Mouse (Mus musculus): ENCODE measurements around the gene Ebf1. TPM values are rescaled to one million over a fixed set of nuclear protein-coding genes. Genes with fewer than 3 reads are reported as not detected.

Ebf1 gene
- polyA plus RNA-seq, 1 experiment from 2014 or later: 43.7 TPM

- no peak overlapping the region for H3K27ac ChIP-seq (ENCODE audit: low read length)
- 76% methylated on average over 3 of the region's 3 CpGs for WGBS
- no peak overlapping the region for H3K4me2 ChIP-seq (ENCODE audit: low read length)
- H3K27me3 ChIP-seq (replicated peaks; ENCODE audit: control insufficient read depth, insufficient read depth, low read length): peaks cover 59% of the 10 kb centered on the region
- no peak overlapping the region for H3K9ac ChIP-seq (replicated peaks; ENCODE audit: low read depth, low read length)
- no peak overlapping the region for H3K4me3 ChIP-seq (replicated peaks; ENCODE audit: low read length)
- ATAC-seq: no peak
- H3K9me3 ChIP-seq (ENCODE audit: control insufficient read depth, low read length): no peaks in the 10 kb centered on the region; the same call in 1 of the 2 replicates
- H3K36me3 ChIP-seq (ENCODE audit: control insufficient read depth, insufficient read depth): no peaks in the 10 kb centered on the region
- no peaks in the 10 kb centered on the region for H3K4me1 ChIP-seq (replicated peaks; ENCODE audit: control insufficient read depth, insufficient read depth, low read length)
Observed at GRCm38 (mm10) chr11:44774411-44774810, 157.3 kb downstream of the Ebf1 start.

GRCm38 (mm10) chr11:44775549-44775948, 158.4 kb downstream of the Ebf1 start:
- Histone ChIP-seq H3K27me3 (replicated peaks; ENCODE audit: control insufficient read depth, insufficient read depth, low read length) (peaks cover 69% of the 10 kb centered on the region), H3K36me3 (ENCODE audit: control insufficient read depth, insufficient read depth) (no peaks in the 10 kb centered on the region), H3K4me3 (replicated peaks; ENCODE audit: low read length) (no peak overlapping the region), H3K9ac (replicated peaks; ENCODE audit: low read depth, low read length) (no peak overlapping the region), H3K4me1 (replicated peaks; ENCODE audit: control insufficient read depth, insufficient read depth, low read length) (no peaks in the 10 kb centered on the region), H3K4me2 (ENCODE audit: low read length) (no peak overlapping the region), H3K27ac (ENCODE audit: low read length) (no peak overlapping the region), H3K9me3 (ENCODE audit: control insufficient read depth, low read length) (no peaks in the 10 kb centered on the region; the same call in 1 of the 2 replicates)
- ATAC-seq: no peak
- WGBS: 96% methylated on average over 2 of the region's 2 CpGs

- Histone ChIP-seq H3K36me3 (ENCODE audit: control insufficient read depth, insufficient read depth) (no peaks in the 10 kb centered on the region), H3K27ac (ENCODE audit: low read length) (no peak overlapping the region), H3K27me3 (replicated peaks; ENCODE audit: control insufficient read depth, insufficient read depth, low read length) (peaks cover 75% of the 10 kb centered on the region), H3K4me1 (replicated peaks; ENCODE audit: control insufficient read depth, insufficient read depth, low read length) (no peaks in the 10 kb centered on the region), H3K9ac (replicated peaks; ENCODE audit: low read depth, low read length) (no peak overlapping the region), H3K4me3 (replicated peaks; ENCODE audit: low read length) (no peak overlapping the region), H3K4me2 (ENCODE audit: low read length) (no peak overlapping the region), H3K9me3 (ENCODE audit: control insufficient read depth, low read length) (no peaks in the 10 kb centered on the region; the same call in 1 of the 2 replicates)
- 89% methylated on average over 1 of the region's 2 CpGs for WGBS
- ATAC-seq: no peak
Observed at GRCm38 (mm10) chr11:44776556-44776955, 159.4 kb downstream of the Ebf1 start.

- ATAC-seq: no peak
- no peaks in the 10 kb centered on the region for H3K36me3 ChIP-seq (ENCODE audit: control insufficient read depth, insufficient read depth)
- H3K9me3 ChIP-seq (ENCODE audit: control insufficient read depth, low read length): no peaks in the 10 kb centered on the region; the same call in 1 of the 2 replicates
- no peak overlapping the region for H3K9ac ChIP-seq (replicated peaks; ENCODE audit: low read depth, low read length)
- 12% methylated on average over 16 of the region's 16 CpGs for WGBS
- no peaks in the 10 kb centered on the region for H3K4me1 ChIP-seq (replicated peaks; ENCODE audit: control insufficient read depth, insufficient read depth, low read length)
- H3K27me3 ChIP-seq (replicated peaks; ENCODE audit: control insufficient read depth, insufficient read depth, low read length): peaks cover 73% of the 10 kb centered on the region
- no peak overlapping the region for H3K4me2 ChIP-seq (ENCODE audit: low read length)
- H3K4me3 ChIP-seq (replicated peaks; ENCODE audit: low read length): no peak overlapping the region
- no peak overlapping the region for H3K27ac ChIP-seq (ENCODE audit: low read length)
Observed at GRCm38 (mm10) chr11:44777331-44778310, 160.5 kb downstream of the Ebf1 start.

- H3K4me3 ChIP-seq (replicated peaks; ENCODE audit: low read length): no peak overlapping the region
- H3K9me3 ChIP-seq (ENCODE audit: control insufficient read depth, low read length): no peaks in the 10 kb centered on the region; the same call in 1 of the 2 replicates
- no peak for ATAC-seq
- H3K4me2 ChIP-seq (ENCODE audit: low read length): no peak overlapping the region
- 95% methylated on average over 1 of the region's 1 CpGs for WGBS
- no peak overlapping the region for H3K9ac ChIP-seq (replicated peaks; ENCODE audit: low read depth, low read length)
- no peaks in the 10 kb centered on the region for H3K4me1 ChIP-seq (replicated peaks; ENCODE audit: control insufficient read depth, insufficient read depth, low read length)
- H3K36me3 ChIP-seq (ENCODE audit: control insufficient read depth, insufficient read depth): no peaks in the 10 kb centered on the region
- H3K27me3 ChIP-seq (replicated peaks; ENCODE audit: control insufficient read depth, insufficient read depth, low read length): peaks cover 75% of the 10 kb centered on the region
- H3K27ac ChIP-seq (ENCODE audit: low read length): no peak overlapping the region
Observed at GRCm38 (mm10) chr11:44779030-44779429, 161.9 kb downstream of the Ebf1 start.

GRCm38 (mm10) chr11:44784255-44785029, 167.3 kb downstream of the Ebf1 start:
- H3K9ac ChIP-seq (replicated peaks; ENCODE audit: low read depth, low read length): no peak overlapping the region
- no peaks in the 10 kb centered on the region for H3K9me3 ChIP-seq (ENCODE audit: control insufficient read depth, low read length)
- H3K27ac ChIP-seq (ENCODE audit: low read length): no peak overlapping the region
- no peaks in the 10 kb centered on the region for H3K36me3 ChIP-seq (ENCODE audit: control insufficient read depth, insufficient read depth)
- H3K4me1 ChIP-seq (replicated peaks; ENCODE audit: control insufficient read depth, insufficient read depth, low read length): peaks cover 12% of the 10 kb centered on the region
- no peak overlapping the region for H3K4me2 ChIP-seq (ENCODE audit: low read length)
- 8% methylated on average over 14 of the region's 14 CpGs for WGBS
- H3K27me3 ChIP-seq (replicated peaks; ENCODE audit: control insufficient read depth, insufficient read depth, low read length): peaks cover 79% of the 10 kb centered on the region
- no peak overlapping the region for H3K4me3 ChIP-seq (replicated peaks; ENCODE audit: low read length)
- ATAC-seq: peak; percentile 45

GRCm38 (mm10) chr11:44785063-44785462, 167.9 kb downstream of the Ebf1 start:
- H3K4me2 ChIP-seq (ENCODE audit: low read length): no peak overlapping the region; the same call in 1 of the 2 replicates
- WGBS: 8% methylated on average over 7 of the region's 7 CpGs
- ATAC-seq: peak; percentile 81
- no peak overlapping the region for H3K4me3 ChIP-seq (replicated peaks; ENCODE audit: low read length)
- H3K36me3 ChIP-seq (ENCODE audit: control insufficient read depth, insufficient read depth): no peaks in the 10 kb centered on the region
- H3K9ac ChIP-seq (replicated peaks; ENCODE audit: low read depth, low read length): no peak overlapping the region
- peaks cover 12% of the 10 kb centered on the region for H3K4me1 ChIP-seq (replicated peaks; ENCODE audit: control insufficient read depth, insufficient read depth, low read length)
- H3K9me3 ChIP-seq (ENCODE audit: control insufficient read depth, low read length): no peaks in the 10 kb centered on the region
- no peak overlapping the region for H3K27ac ChIP-seq (ENCODE audit: low read length)
- peaks cover 81% of the 10 kb centered on the region for H3K27me3 ChIP-seq (replicated peaks; ENCODE audit: control insufficient read depth, insufficient read depth, low read length)

- peaks cover 12% of the 10 kb centered on the region for H3K4me1 ChIP-seq (replicated peaks; ENCODE audit: control insufficient read depth, insufficient read depth, low read length)
- no peak overlapping the region for H3K4me3 ChIP-seq (replicated peaks; ENCODE audit: low read length)
- no peak overlapping the region for H3K9ac ChIP-seq (replicated peaks; ENCODE audit: low read depth, low read length)
- peaks cover 79% of the 10 kb centered on the region for H3K27me3 ChIP-seq (replicated peaks; ENCODE audit: control insufficient read depth, insufficient read depth, low read length)
- H3K9me3 ChIP-seq (ENCODE audit: control insufficient read depth, low read length): no peaks in the 10 kb centered on the region
- H3K4me2 ChIP-seq (ENCODE audit: low read length): no peak overlapping the region; the same call in 1 of the 2 replicates
- 10% methylated on average over 5 of the region's 5 CpGs for WGBS
- H3K27ac ChIP-seq (ENCODE audit: low read length): no peak overlapping the region
- no peaks in the 10 kb centered on the region for H3K36me3 ChIP-seq (ENCODE audit: control insufficient read depth, insufficient read depth)
- ATAC-seq: peak; percentile 21; the same call in 1 of the 2 replicates
Observed at GRCm38 (mm10) chr11:44785479-44785878, 168.4 kb downstream of the Ebf1 start.

GRCm38 (mm10) chr11:44788003-44788402, 170.9 kb downstream of the Ebf1 start:
- no peak for ATAC-seq
- Histone ChIP-seq H3K27me3 (replicated peaks; ENCODE audit: control insufficient read depth, insufficient read depth, low read length) (peaks cover 80% of the 10 kb centered on the region), H3K36me3 (ENCODE audit: control insufficient read depth, insufficient read depth) (no peaks in the 10 kb centered on the region), H3K4me1 (replicated peaks; ENCODE audit: control insufficient read depth, insufficient read depth, low read length) (peaks cover 12% of the 10 kb centered on the region), H3K9me3 (ENCODE audit: control insufficient read depth, low read length) (no peaks in the 10 kb centered on the region), H3K4me2 (ENCODE audit: low read length) (no peak overlapping the region), H3K9ac (replicated peaks; ENCODE audit: low read depth, low read length) (no peak overlapping the region), H3K4me3 (replicated peaks; ENCODE audit: low read length) (no peak overlapping the region), H3K27ac (ENCODE audit: low read length) (no peak overlapping the region)
- 81% methylated on average over 1 of the region's 1 CpGs for WGBS
